Comparison of ENCODE assay signal across 8 mouse cellular contexts in the genomic region with DNA sequence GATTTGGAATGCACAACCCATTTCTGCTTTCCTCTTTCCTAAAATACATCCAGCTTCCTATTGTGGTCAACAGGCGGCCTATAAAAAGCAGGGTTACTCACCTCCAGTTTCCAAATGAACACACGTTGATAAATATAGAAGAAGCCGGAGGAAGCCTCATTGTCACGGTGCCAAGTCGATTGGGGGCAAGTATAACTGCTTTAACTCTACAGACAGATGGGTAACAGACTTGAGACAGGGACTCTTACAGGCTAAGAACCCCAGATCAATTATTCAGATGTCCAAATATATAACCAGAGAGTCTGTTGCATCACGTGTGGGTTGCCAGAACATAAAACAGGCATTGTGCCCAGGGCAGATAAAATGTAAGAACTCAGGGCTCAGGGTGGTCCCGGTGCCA. TPM values are rescaled to one million over a fixed set of nuclear protein-coding genes. Genes with fewer than 3 reads are reported as not detected.
DNase-seq lines count a peak whose midpoint lies in the region; ATAC-seq and TF ChIP-seq lines count a peak whose summit lies in the region.
"Had no signal": no experiment of that assay in that cellular context is flagged by ENCODE, and none has a peak within 500 bp of the region (broad histone marks: within the 10 kb centered on the region; RNA-seq: fewer than 3 reads in every experiment).

No protein-coding gene starts in this region.

- H3K4me2 ChIP-seq in lung, embryonic 14.5 days: no peak overlapping the region
- no peak overlapping the region for H3K4me2 ChIP-seq in midbrain, embryonic 15.5 days

- no peak for ATAC-seq in lung, embryonic 14.5 days (ENCODE audit: insufficient read depth)
- no peak for ATAC-seq in midbrain, embryonic 15.5 days (replicated peaks)

- no peaks in the 10 kb centered on the region for H3K4me1 ChIP-seq in lung, embryonic 14.5 days (ENCODE audit: insufficient read depth)
- no peaks in the 10 kb centered on the region; the same call in 1 of the 2 replicates for H3K4me1 ChIP-seq in lung, adult 2 months (ENCODE audit: control insufficient read depth, insufficient read depth, low read length)
- H3K4me1 ChIP-seq in midbrain, embryonic 15.5 days: peaks cover 8% of the 10 kb centered on the region; the same call in 1 of the 2 replicates

- no peak overlapping the region for H3K27ac ChIP-seq in lung, embryonic 14.5 days (ENCODE audit: low read depth)
- no peak overlapping the region for H3K27ac ChIP-seq in midbrain, embryonic 15.5 days

- H3K9me3 ChIP-seq in lung, embryonic 14.5 days (ENCODE audit: low read depth, low read length): no peaks in the 10 kb centered on the region
- H3K9me3 ChIP-seq in midbrain, embryonic 15.5 days: no peaks in the 10 kb centered on the region

- no peak overlapping the region for H3K4me3 ChIP-seq in lung, embryonic 14.5 days (ENCODE audit: low read depth, low read length)
- H3K4me3 ChIP-seq in lung, adult 2 months (replicated peaks; ENCODE audit: extremely low read depth, low read depth, low read length): no peak overlapping the region
- H3K4me3 ChIP-seq in midbrain, embryonic 15.5 days: no peak overlapping the region
- H3K4me3 ChIP-seq: erythroblast, embryonic 14.5 days had no signal

- H3K27me3 ChIP-seq in lung, embryonic 14.5 days (ENCODE audit: insufficient read depth, low read length): no peaks in the 10 kb centered on the region
- H3K27me3 ChIP-seq in midbrain, embryonic 15.5 days (replicated peaks): no peaks in the 10 kb centered on the region

- no peak for TF ChIP-seq POLR2A in lung, adult 2 months (IDR thresholded peaks at IDR 0.05; ENCODE audit: borderline replicate concordance, extremely low read depth, low read depth, low read length)

- WGBS in lung, embryonic 14.5 days: 52% methylated on average over 7 of the region's 7 CpGs
- 26% methylated on average over 7 of the region's 7 CpGs for WGBS in lung, adult 2 months
- WGBS in midbrain, embryonic 15.5 days: 81% methylated on average over 7 of the region's 7 CpGs

- H3K36me3 ChIP-seq in lung, embryonic 14.5 days (ENCODE audit: insufficient read depth): no peaks in the 10 kb centered on the region
- H3K36me3 ChIP-seq in midbrain, embryonic 15.5 days (replicated peaks): no peaks in the 10 kb centered on the region

- no peak for TF ChIP-seq CTCF in lung, embryonic 14.5 days (IDR thresholded peaks at IDR 0.05; ENCODE audit: low read depth)
- TF ChIP-seq CTCF in lung, adult 2 months (IDR thresholded peaks at IDR 0.05; ENCODE audit: insufficient read depth, low read length): no peak

- DNase-seq in lung, embryonic 14.5 days: peak; percentile 66
- DNase-seq in lung, adult 2 months: no peak
- DNase-seq in cerebellum, adult 9-11 months: peak; percentile 58
- DNase-seq in heart, adult 9 months (ENCODE audit: low spot score in 2 of 2): peak; percentile 81 to 83
- peak; percentile 82 for DNase-seq in layer of hippocampus, adult 9-11 months
- no peak for DNase-seq in embryo, embryonic 10.5 days (ENCODE audit: low spot score)

- no peak overlapping the region for H3K9ac ChIP-seq in lung, embryonic 14.5 days
- no peak overlapping the region for H3K9ac ChIP-seq in midbrain, embryonic 15.5 days

RNA-seq across cellular contexts. Expression of gene Efr3b, which starts 15.9 kb away (rescaled TPM):
- polyA plus RNA-seq in lung, embryonic 14.5 days (2014; fragmentation: Nextera tagmentation; extraction: Ambion mirVana): 4.1 and 4.6 TPM in 2 replicates
- polyA plus RNA-seq in lung, adult 2 months (2012; rRNA removed): 6.8 TPM in 2 replicates
- polyA plus RNA-seq in midbrain, embryonic 15.5 days (2015; fragmentation: Nextera tagmentation; extraction: Ambion mirVana): 47.8 and 51.7 TPM in 2 replicates
- polyA plus RNA-seq: erythroblast, embryonic 14.5 days had no signal

RNA-seq across cellular contexts. Expression of gene Dnajc27, which starts 59.5 kb away (rescaled TPM):
- 8.0 and 8.7 TPM in 2 replicates for polyA plus RNA-seq in lung, embryonic 14.5 days (2014; fragmentation: Nextera tagmentation; extraction: Ambion mirVana)
- 6.5 and 8.8 TPM in 2 replicates for polyA plus RNA-seq in lung, adult 2 months (2012; rRNA removed)
- 20.5 and 22.4 TPM in 2 replicates for polyA plus RNA-seq in midbrain, embryonic 15.5 days (2015; fragmentation: Nextera tagmentation; extraction: Ambion mirVana)

Comparison
In these comparisons a context has a peak if more than half of its experiments do, and no peak if none do; other contexts are left out.
1. DNase-seq: peak in lung, embryonic 14.5 days (single experiment), cerebellum, adult 9-11 months (single experiment), heart, adult 9 months (2 of 2) and layer of hippocampus, adult 9-11 months (single experiment); none in lung, adult 2 months (single experiment) and embryo, embryonic 10.5 days (single experiment).